Mouse (Mus musculus): ENCODE measurements around the gene Wnt9a.

- no peak for TF ChIP-seq CTCF (IDR thresholded peaks at IDR 0.05; ENCODE audit: control insufficient read depth, insufficient read depth, insufficient read length)
- TF ChIP-seq USF1 (IDR thresholded peaks at IDR 0.05; ENCODE audit: low read depth), result peak; percentile 86
- TF ChIP-seq MAX (IDR thresholded peaks at IDR 0.05), result no peak
- no peak for TF ChIP-seq CEBPB (IDR thresholded peaks at IDR 0.05; ENCODE audit: low read depth)
- TF ChIP-seq MYOD1 (IDR thresholded peaks at IDR 0.05; ENCODE audit: control insufficient read depth, insufficient read length, low read depth), result no peak
- no peak for TF ChIP-seq MYOG (IDR thresholded peaks at IDR 0.05; ENCODE audit: control insufficient read depth, extremely low read depth, insufficient read length)
- no peak for TF ChIP-seq FOSL1 (IDR thresholded peaks at IDR 0.05; ENCODE audit: insufficient read depth, low read length, poor library complexity, severe bottlenecking)
These were observed 2.5 kb downstream of the Wnt9a start for GRCm38 (mm10) chr11:59309106-59309805.

Data from C2C12 (cell line).